Mouse (Mus musculus): ENCODE data around the gene Inf2. TPM values are rescaled to one million over a fixed set of nuclear protein-coding genes. Genes with fewer than 3 reads are reported as not detected.
A peak's percentile ranks its signal among the peaks of the same experiment; 100 is the strongest.

The Inf2 gene
- polyA plus RNA-seq, 2 experiments: 2.0 to 6.2 TPM

DNA sequence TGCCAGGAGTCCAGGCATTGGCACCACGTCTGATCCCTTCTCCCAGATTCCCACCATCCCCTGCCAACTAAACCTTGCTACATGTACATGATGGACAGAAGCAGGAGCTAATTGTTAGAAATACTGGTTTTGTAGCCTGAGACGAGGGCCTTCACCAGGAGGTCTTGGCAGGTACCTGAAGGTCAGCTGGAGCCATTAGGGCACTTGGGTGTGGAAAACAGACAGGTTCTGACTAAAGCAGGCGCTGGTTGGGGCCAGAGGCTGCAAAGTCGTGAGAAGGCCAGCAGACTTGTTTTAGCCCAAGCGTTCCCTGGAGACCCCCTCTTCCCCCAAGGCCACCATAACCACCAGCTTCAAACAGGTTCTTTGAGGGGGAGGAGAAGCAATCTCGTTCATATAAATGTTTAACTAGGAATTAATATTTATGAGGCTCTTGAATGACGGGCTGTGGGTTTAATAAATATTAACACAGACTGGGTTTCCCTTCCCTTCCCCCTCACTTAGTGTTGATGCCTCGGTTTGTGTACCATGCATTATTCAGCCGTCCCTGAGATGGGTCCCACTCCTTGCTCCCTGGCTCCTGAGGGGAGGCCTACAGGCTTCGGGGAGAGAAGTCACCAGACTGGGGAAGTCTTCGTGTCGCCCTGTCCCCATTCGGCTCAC, 46.2 kb upstream of the Inf2 start:
- H3K27me3 ChIP-seq (ENCODE audit: control insufficient read depth, insufficient read depth, low read length): no peaks in the 10 kb centered on the region
- no peak overlapping the region for H3K9ac ChIP-seq (replicated peaks)
- TF ChIP-seq EP300 (IDR thresholded peaks at IDR 0.05; ENCODE audit: low read depth): no peak
- TF ChIP-seq CTCF (IDR thresholded peaks at IDR 0.05; ENCODE audit: low read depth): no peak
- no peak overlapping the region for H3K4me2 ChIP-seq (ENCODE audit: low read depth)
- 57% methylated on average over 13 of the region's 13 CpGs for WGBS (ENCODE audit: insufficient replicate concordance)
- DNase-seq (ENCODE audit: low read depth in 3 of 3, low spot score in 3 of 3): no peak
- no peak overlapping the region for H3K4me3 ChIP-seq (ENCODE audit: insufficient read depth in 1 of 2, low read depth in 2 of 2, low read length in 2 of 2)
- no peaks in the 10 kb centered on the region for H3K9me3 ChIP-seq (ENCODE audit: control insufficient read depth, low read length)
- no peaks in the 10 kb centered on the region for H3K36me3 ChIP-seq (replicated peaks; ENCODE audit: control insufficient read depth, insufficient read depth, low read depth)
- peaks cover 0 to 2% of the 10 kb centered on the region in 2 experiments; a peak in 1 of 4 replicates for H3K4me1 ChIP-seq (replicated peaks; ENCODE audit: control insufficient read depth in 2 of 2, insufficient read depth in 2 of 2, low read length in 1 of 2)
- no peak for ATAC-seq (ENCODE audit: insufficient read depth)
- H3K27ac ChIP-seq: no peak overlapping the region

DNA sequence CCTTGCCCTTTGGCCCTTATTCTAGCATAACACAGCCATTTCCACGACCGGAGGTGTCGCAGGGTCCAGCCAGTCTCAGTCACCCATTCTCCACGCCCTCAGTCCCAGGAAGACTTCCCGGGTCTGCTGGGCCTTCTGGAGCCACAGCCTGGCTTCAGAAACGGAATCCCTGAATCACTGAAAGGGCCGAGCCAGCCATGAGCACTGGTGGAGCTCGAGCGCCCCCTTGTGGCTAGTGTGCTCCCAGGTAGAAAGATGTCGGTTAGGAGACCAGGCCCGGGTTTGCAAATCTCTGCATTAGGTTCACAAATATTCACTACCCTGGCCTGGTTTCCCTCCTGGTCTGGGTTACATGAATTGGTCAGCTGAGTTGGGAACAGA, 45.7 kb upstream of the Inf2 start:
- ATAC-seq (ENCODE audit: insufficient read depth) (peak; percentile 45; the same call in 1 of the 2 replicates), DNase-seq (ENCODE audit: low read depth in 3 of 3, low spot score in 3 of 3) (peak; percentile 38 to 44 (median 39))
- no peak overlapping the region for H3K4me3 ChIP-seq (ENCODE audit: insufficient read depth in 1 of 2, low read depth in 2 of 2, low read length in 2 of 2)
- 9% methylated on average over 11 of the region's 11 CpGs for WGBS (ENCODE audit: insufficient replicate concordance)
- TF ChIP-seq EP300 (IDR thresholded peaks at IDR 0.05; ENCODE audit: low read depth) (no peak), CTCF (IDR thresholded peaks at IDR 0.05; ENCODE audit: low read depth) (peak; percentile 95)
- no peaks in the 10 kb centered on the region for H3K36me3 ChIP-seq (replicated peaks; ENCODE audit: control insufficient read depth, insufficient read depth, low read depth)
- no peak overlapping the region for H3K9ac ChIP-seq (replicated peaks)
- H3K27me3 ChIP-seq (ENCODE audit: control insufficient read depth, insufficient read depth, low read length): no peaks in the 10 kb centered on the region
- H3K27ac ChIP-seq: no peak overlapping the region
- H3K9me3 ChIP-seq (ENCODE audit: control insufficient read depth, low read length): no peaks in the 10 kb centered on the region
- H3K4me2 ChIP-seq (ENCODE audit: low read depth): no peak overlapping the region
- H3K4me1 ChIP-seq (replicated peaks; ENCODE audit: control insufficient read depth in 2 of 2, insufficient read depth in 2 of 2, low read length in 1 of 2): peaks cover 0 to 2% of the 10 kb centered on the region in 2 experiments; a peak in 1 of 4 replicates

DNA sequence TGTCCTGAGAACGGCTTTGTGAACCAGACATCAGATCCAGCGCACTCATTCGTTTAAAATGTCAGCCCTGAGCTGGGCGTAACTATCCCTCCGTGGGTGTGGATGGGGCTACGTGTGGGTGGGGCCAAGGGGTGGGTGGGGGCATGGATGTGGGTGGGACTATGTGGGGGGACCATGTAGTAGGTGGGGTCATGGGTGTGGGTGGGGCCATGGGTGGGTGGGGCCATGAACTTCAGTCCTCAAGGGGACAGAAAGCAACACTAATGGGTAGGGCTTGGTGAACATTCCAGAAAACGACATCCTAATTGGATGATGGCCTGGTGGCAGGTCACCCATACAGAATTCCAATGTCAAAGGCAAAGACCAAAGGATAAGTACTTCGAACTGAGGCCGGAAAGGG, 44.6 kb upstream of the Inf2 start:
- no peaks in the 10 kb centered on the region for H3K27me3 ChIP-seq (ENCODE audit: control insufficient read depth, insufficient read depth, low read length)
- peaks cover 0 to 2% of the 10 kb centered on the region in 2 experiments; a peak in 1 of 4 replicates for H3K4me1 ChIP-seq (replicated peaks; ENCODE audit: control insufficient read depth in 2 of 2, insufficient read depth in 2 of 2, low read length in 1 of 2)
- DNase-seq (ENCODE audit: low read depth in 3 of 3, low spot score in 3 of 3) (no peak), ATAC-seq (ENCODE audit: insufficient read depth) (no peak)
- no peaks in the 10 kb centered on the region for H3K9me3 ChIP-seq (ENCODE audit: control insufficient read depth, low read length)
- no peak for TF ChIP-seq CTCF (IDR thresholded peaks at IDR 0.05; ENCODE audit: low read depth)
- TF ChIP-seq EP300 (IDR thresholded peaks at IDR 0.05; ENCODE audit: low read depth): no peak
- WGBS (ENCODE audit: insufficient replicate concordance): 45% methylated on average over 9 of the region's 9 CpGs
- H3K4me2 ChIP-seq (ENCODE audit: low read depth): no peak overlapping the region
- H3K4me3 ChIP-seq (ENCODE audit: insufficient read depth in 1 of 2, low read depth in 2 of 2, low read length in 2 of 2): no peak overlapping the region
- H3K27ac ChIP-seq: no peak overlapping the region
- H3K36me3 ChIP-seq (replicated peaks; ENCODE audit: control insufficient read depth, insufficient read depth, low read depth): no peaks in the 10 kb centered on the region
- H3K9ac ChIP-seq (replicated peaks): no peak overlapping the region

GRCm38 (mm10) chr12:112544946-112545701, 43.5 kb upstream of the Inf2 start:
- Histone ChIP-seq H3K4me1 (replicated peaks; ENCODE audit: control insufficient read depth in 2 of 2, insufficient read depth in 2 of 2, low read length in 1 of 2) (peaks cover 0 to 2% of the 10 kb centered on the region in 2 experiments; a peak in 1 of 4 replicates), H3K4me3 (ENCODE audit: insufficient read depth in 1 of 2, low read depth in 2 of 2, low read length in 2 of 2) (no peak overlapping the region), H3K27me3 (ENCODE audit: control insufficient read depth, insufficient read depth, low read length) (no peaks in the 10 kb centered on the region), H3K36me3 (replicated peaks; ENCODE audit: control insufficient read depth, insufficient read depth, low read depth) (no peaks in the 10 kb centered on the region), H3K9me3 (ENCODE audit: control insufficient read depth, low read length) (no peaks in the 10 kb centered on the region), H3K4me2 (ENCODE audit: low read depth) (no peak overlapping the region), H3K9ac (replicated peaks) (no peak overlapping the region), H3K27ac (no peak overlapping the region)
- no peak for DNase-seq (ENCODE audit: low read depth in 3 of 3, low spot score in 3 of 3)
- 39% methylated on average over 12 of the region's 12 CpGs for WGBS (ENCODE audit: insufficient replicate concordance)
- TF ChIP-seq EP300 (IDR thresholded peaks at IDR 0.05; ENCODE audit: low read depth) (no peak), CTCF (IDR thresholded peaks at IDR 0.05; ENCODE audit: low read depth) (no peak)
- ATAC-seq (ENCODE audit: insufficient read depth): no peak

- ATAC-seq (ENCODE audit: insufficient read depth): no peak
- Histone ChIP-seq H3K4me3 (ENCODE audit: insufficient read depth in 1 of 2, low read depth in 2 of 2, low read length in 2 of 2) (no peak overlapping the region), H3K36me3 (replicated peaks; ENCODE audit: control insufficient read depth, insufficient read depth, low read depth) (no peaks in the 10 kb centered on the region), H3K9me3 (ENCODE audit: control insufficient read depth, low read length) (no peaks in the 10 kb centered on the region), H3K4me2 (ENCODE audit: low read depth) (no peak overlapping the region), H3K27me3 (ENCODE audit: control insufficient read depth, insufficient read depth, low read length) (no peaks in the 10 kb centered on the region), H3K27ac (no peak overlapping the region), H3K4me1 (replicated peaks; ENCODE audit: control insufficient read depth in 2 of 2, insufficient read depth in 2 of 2, low read length in 1 of 2) (peaks cover 0 to 2% of the 10 kb centered on the region in 2 experiments; a peak in 1 of 4 replicates), H3K9ac (replicated peaks) (no peak overlapping the region)
- DNase-seq (ENCODE audit: low read depth in 3 of 3, low spot score in 3 of 3): no peak
- no peak for TF ChIP-seq CTCF (IDR thresholded peaks at IDR 0.05; ENCODE audit: low read depth)
- TF ChIP-seq EP300 (IDR thresholded peaks at IDR 0.05; ENCODE audit: low read depth): no peak
- 69% methylated on average over 8 of the region's 8 CpGs for WGBS (ENCODE audit: insufficient replicate concordance)
Measured at GRCm38 (mm10) chr12:112546110-112546509, 42.5 kb upstream of the Inf2 start.
